Mouse (Mus musculus) olfactory bulb, adult 2 months (tissue): ENCODE results near the gene Colgalt2. TPM values are rescaled to one million over a fixed set of nuclear protein-coding genes. Genes with fewer than 3 reads are reported as not detected.
A peak's percentile ranks its signal among the peaks of the same experiment; 100 is the strongest.

Source experiments
- H3K27ac ChIP-seq: fragments of 200-500 bp; 2 replicates; pipeline ENCODE4 v1.5.1; 2012; ENCODE audit warnings: low read depth, low read length; ENCODE audit not compliant: insufficient read depth
- H3K4me1 ChIP-seq: fragments of 200-500 bp; 2 replicates; pipeline ENCODE4 v1.6.1; 2012; ENCODE audit warnings: low read length; ENCODE audit not compliant: control insufficient read depth, insufficient read depth
- H3K4me3 ChIP-seq: fragments of 200-500 bp; 2 replicates; pipeline ENCODE4 v1.5.1; 2012; ENCODE audit warnings: mild to moderate bottlenecking, low read depth, low read length, moderate library complexity; ENCODE audit not compliant: insufficient read depth
- CTCF ChIP-seq: fragments of 200-500 bp; IDR thresholded peaks from 2 replicates; pipeline ENCODE4 v1.5.1; 2012; ENCODE audit warnings: low read depth, mild to moderate bottlenecking, low read length, moderate library complexity; ENCODE audit not compliant: insufficient read depth
- POLR2A ChIP-seq: fragments of 200-500 bp; IDR thresholded peaks from 2 replicates; pipeline ENCODE4 v1.6.1; 2012; ENCODE audit warnings: mild to moderate bottlenecking, low read depth, low read length, moderate library complexity; ENCODE audit not compliant: insufficient read depth
- WGBS: fragments of 180-500 bp; shearing (Covaris S2); methylation state at CpG from one replicate; pipeline ENCODE4 v1.1.7; 2018; 5-methylcytosine and 5-hydroxymethylcytosine counted together
- polyA plus RNA-seq: library from polyadenylated mRNA; stranded (reverse); fragments of >200 nt; gene quantifications from 2 replicates; pipeline ENCODE4 v1.2.4, GENCODE M21; 2012; ENCODE audit warnings: low replicate concordance; ENCODE audit not compliant: missing spikeins, insufficient read depth, insufficient read length

Gene Colgalt2
- polyA plus RNA-seq, 1 experiment: not detected

DNA sequence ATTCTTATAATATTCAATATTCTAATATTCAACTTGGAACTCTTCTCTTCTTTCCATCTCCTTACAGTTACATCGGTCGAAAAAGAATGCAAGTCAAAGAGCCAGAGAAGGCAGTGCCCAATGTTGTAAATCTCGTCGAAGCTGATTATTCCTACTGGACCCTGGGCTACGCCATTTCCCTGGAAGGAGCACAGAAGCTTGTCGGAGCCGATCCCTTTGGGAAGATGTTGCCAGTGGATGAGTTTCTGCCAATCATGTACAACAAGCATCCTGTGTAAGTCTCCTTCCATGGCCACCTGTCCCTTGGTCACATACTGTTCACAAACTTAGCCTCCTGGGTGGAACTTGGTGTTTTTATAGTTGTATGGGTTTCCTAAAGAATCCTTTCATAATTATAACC is 107.1 kb downstream of the Colgalt2 start:
- H3K4me3 ChIP-seq: no peak overlapping the region
- no peak overlapping the region for H3K27ac ChIP-seq
- H3K4me1 ChIP-seq: no peaks in the 10 kb centered on the region
- TF ChIP-seq POLR2A: no peak
- no peak for TF ChIP-seq CTCF
- WGBS: 95% methylated on average over 7 of the region's 7 CpGs

- WGBS: 93% methylated on average over 11 of the region's 11 CpGs
- no peak overlapping the region for H3K4me3 ChIP-seq
- TF ChIP-seq CTCF (no peak), POLR2A (no peak)
- H3K4me1 ChIP-seq: peaks cover 3% of the 10 kb centered on the region
- H3K27ac ChIP-seq: no peak overlapping the region
Measured at GRCm38 (mm10) chr1:152508481-152509220, 109.0 kb downstream of the Colgalt2 start.

DNA sequence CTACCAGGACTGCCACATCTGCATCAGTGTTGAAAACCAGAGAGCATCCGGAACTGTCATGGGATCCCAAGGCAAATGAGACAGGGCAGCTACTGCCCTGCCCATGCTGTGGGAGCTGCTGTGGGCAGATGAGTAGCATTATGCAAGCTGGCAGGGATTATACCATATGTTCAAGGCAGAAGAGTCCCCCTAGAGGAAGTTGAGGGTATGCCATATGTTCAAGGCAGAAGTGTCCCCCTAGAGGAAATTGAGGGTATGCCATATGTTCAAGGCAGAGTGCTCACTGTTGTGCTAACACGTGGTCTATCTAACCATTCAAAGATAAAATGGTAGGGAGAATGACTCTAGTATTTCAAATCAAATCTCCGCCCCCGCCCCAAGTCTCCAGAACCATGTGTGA is 111.6 kb downstream of the Colgalt2 start:
- TF ChIP-seq POLR2A: no peak
- TF ChIP-seq CTCF: no peak
- H3K4me1 ChIP-seq: peaks cover 16% of the 10 kb centered on the region
- WGBS: 83% methylated on average over 4 of the region's 4 CpGs
- no peak overlapping the region for H3K4me3 ChIP-seq
- no peak overlapping the region for H3K27ac ChIP-seq

GRCm38 (mm10) chr1:152514256-152514655 is 114.6 kb downstream of the Colgalt2 start:
- H3K27ac ChIP-seq: peak overlapping the region; percentile 42; the same call in 1 of the 2 replicates
- H3K4me1 ChIP-seq: peaks cover 16% of the 10 kb centered on the region
- TF ChIP-seq POLR2A: no peak
- TF ChIP-seq CTCF: no peak
- WGBS: 24% methylated on average over 4 of the region's 4 CpGs
- H3K4me3 ChIP-seq: no peak overlapping the region

DNA sequence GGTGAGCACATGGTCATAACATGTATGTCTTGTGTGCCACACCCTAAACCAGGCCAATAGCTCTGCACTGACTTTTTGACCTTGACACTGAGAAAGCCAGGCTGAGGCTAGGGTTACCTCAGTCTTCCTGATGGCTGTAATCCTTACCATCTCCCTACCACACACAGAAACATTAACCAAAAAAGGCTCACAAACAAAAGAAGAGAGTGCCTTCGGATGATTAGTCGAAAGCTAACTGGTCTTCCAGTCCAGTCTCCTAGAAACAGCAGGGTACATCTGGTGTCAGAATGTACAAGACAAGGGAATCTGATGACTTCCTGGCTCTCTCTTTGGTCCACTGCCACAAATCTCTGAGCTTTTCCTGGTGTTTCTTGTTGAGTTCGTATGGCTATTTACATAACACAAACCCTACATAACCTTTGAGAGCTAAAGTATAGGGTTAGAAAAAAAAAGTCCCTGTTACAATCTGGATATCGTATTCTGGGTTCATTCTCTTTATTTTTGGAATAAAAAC is 117.5 kb downstream of the Colgalt2 start:
- no peak for TF ChIP-seq POLR2A
- TF ChIP-seq CTCF: no peak
- Histone ChIP-seq H3K4me3 (no peak overlapping the region), H3K4me1 (peaks cover 20% of the 10 kb centered on the region), H3K27ac (no peak overlapping the region)
- 74% methylated on average over 4 of the region's 4 CpGs for WGBS

DNA sequence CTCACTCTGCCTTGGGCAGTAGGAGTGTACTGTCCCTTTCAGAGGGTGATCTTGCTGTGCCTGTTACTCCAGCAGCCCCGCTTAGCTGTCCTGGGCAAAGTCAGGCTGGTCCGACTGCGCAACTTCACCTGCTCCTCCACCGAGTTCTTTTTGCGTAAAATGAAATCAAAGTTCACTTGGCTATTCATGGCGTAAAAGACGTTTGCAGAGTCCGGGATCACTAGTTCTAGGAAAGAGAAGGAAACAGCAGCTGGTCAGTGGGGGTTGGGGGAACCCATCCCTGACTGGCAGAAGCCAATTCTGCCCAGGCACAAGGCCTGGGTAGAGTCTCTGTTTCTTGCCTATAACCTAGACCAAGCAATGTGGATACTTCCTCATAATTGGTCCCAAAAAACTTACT is 119.3 kb downstream of the Colgalt2 start:
- TF ChIP-seq CTCF (no peak), POLR2A (no peak)
- 88% methylated on average over 8 of the region's 8 CpGs for WGBS
- Histone ChIP-seq H3K27ac (no peak overlapping the region), H3K4me3 (no peak overlapping the region), H3K4me1 (peaks cover 21% of the 10 kb centered on the region)

GRCm38 (mm10) chr1:152520798-152521575 is 121.4 kb downstream of the Colgalt2 start:
- Histone ChIP-seq H3K4me1 (peaks cover 20% of the 10 kb centered on the region), H3K27ac (no peak overlapping the region), H3K4me3 (no peak overlapping the region)
- 80% methylated on average over 16 of the region's 16 CpGs for WGBS
- no peak for TF ChIP-seq POLR2A
- 0 out of 2 replicates have a peak, but pooled peaks have one; percentile 18 for TF ChIP-seq CTCF

- TF ChIP-seq POLR2A: no peak
- TF ChIP-seq CTCF: no peak
- Histone ChIP-seq H3K27ac (peak overlapping the region; percentile 51; the same call in 1 of the 2 replicates), H3K4me3 (no peak overlapping the region), H3K4me1 (peaks cover 23% of the 10 kb centered on the region)
- 41% methylated on average over 3 of the region's 3 CpGs for WGBS
Measured at GRCm38 (mm10) chr1:152522226-152522625, 122.6 kb downstream of the Colgalt2 start.

- Histone ChIP-seq H3K27ac (no peak overlapping the region), H3K4me3 (no peak overlapping the region), H3K4me1 (peaks cover 25% of the 10 kb centered on the region)
- TF ChIP-seq CTCF: no peak
- TF ChIP-seq POLR2A: no peak
- 82% methylated on average over 11 of the region's 11 CpGs for WGBS
Measured at GRCm38 (mm10) chr1:152523292-152523691, 123.7 kb downstream of the Colgalt2 start.
